Mouse (Mus musculus) granulocyte monocyte progenitor cell, adult 5-6 weeks (primary cell): ENCODE measurements around the gene Krt83. TPM values are rescaled to one million over a fixed set of nuclear protein-coding genes. Genes with fewer than 3 reads are reported as not detected.

Experiments
- ATAC-seq: replicated peaks from 2 replicates; pipeline ENCODE4 v1.8.0; 2016; ENCODE audit warnings: mild to moderate bottlenecking, moderate TSS enrichment, inconsistent platforms; ENCODE audit not compliant: poor library complexity, severe bottlenecking
- total RNA-seq, 2 experiments: library from RNA; stranded (forward) in 1 of 2; stranded (reverse) in 1 of 2; fragments of 200-712, 200-1000 nt in 1 of 2; fragments of >200 nt in 1 of 2; fragmentation: Nextera tagmentation in 1 of 2; gene quantifications; 2 replicates each; pipeline ENCODE4 v1.2.3; 2014 to 2017

Gene Krt83
- total RNA-seq, 2 experiments from 2014 or later = not detected

DNA sequence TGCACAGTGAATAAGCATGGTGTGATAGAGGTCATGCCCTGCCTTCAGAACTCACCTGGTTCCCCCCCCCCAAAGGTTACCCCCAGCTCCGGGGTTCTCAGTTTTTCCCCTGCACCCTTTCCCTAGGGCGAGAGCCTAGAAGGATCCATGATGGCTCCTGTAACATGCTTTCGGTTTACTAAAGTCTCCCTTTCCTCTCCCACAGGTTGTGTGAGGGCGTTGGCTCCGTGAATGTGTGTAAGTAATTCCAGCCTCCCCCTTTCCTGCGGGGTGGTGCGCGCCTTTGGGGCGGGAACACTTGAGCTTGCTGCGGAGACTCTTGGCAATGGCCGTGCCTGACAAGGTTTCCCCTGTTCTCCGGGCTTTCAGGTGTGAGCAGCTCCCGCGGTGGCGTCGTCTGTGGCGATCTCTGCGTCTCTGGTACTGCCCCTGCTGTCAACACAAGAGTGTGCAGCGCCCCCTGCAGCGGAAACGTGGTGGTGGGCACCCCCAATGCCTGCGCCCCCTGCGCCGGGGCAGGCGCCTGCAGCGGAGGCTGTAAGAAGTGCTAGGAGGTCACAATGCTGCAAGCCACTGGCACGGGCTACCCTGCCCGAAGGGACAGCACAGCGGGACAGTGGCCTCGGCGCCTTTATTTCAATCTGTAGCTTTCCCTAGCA is 12.2 kb downstream of the Krt83 start:
- peak; percentile 93 for ATAC-seq

DNA sequence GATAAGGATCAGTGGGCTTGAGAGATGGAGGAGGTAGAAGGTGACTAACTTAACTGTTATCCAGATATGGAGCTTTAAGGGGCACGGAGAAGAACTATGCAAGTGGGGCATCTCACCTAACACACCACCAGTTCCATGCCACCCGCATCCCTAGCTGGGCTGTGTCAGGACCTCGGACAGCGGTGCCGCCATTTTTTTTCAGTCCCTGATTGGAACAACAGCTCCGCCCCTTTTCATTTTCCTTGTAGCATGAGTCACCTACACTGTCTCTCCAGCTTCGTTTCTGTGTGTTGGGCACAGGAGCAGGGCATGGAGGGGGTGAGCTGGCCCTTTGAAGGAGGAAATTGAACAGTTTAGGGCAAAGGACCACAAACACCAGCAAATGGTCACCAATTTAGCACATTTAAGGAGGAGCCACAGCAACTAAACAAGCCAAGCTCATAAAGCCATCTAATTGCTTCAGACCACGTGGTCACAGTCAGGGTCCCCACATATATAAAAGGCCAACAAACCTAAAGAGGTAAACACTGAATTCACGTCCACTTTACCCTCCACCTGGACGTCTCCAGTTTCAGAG is 18.3 kb downstream of the Krt83 start, which contains the start of gene Krt86:
Krt86 (plus strand) TSS at position 527 of the 577 bp plus-strand sequence.
- ATAC-seq = peak; percentile 72

DNA sequence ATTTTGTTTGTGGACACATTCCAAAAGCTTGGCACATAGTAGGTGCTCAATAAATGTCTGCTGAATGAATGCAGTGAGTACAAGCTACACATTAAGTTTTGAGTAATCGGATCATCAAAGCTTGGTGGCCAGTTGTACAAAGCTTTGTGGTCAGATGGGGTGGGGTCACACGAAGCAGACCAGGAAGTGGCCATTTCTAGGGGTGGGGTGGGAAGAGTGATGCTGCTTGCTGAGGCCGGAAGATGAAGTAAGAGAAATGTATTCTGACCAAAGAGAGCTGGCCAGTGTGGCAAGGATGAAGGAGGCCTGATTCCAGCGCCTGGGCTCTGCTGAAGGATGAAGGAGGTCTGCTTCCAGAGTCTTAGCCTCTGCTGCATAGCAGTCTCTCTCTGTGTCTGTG is 22.2 kb downstream of the Krt83 start:
- ATAC-seq = peak; percentile 59

DNA sequence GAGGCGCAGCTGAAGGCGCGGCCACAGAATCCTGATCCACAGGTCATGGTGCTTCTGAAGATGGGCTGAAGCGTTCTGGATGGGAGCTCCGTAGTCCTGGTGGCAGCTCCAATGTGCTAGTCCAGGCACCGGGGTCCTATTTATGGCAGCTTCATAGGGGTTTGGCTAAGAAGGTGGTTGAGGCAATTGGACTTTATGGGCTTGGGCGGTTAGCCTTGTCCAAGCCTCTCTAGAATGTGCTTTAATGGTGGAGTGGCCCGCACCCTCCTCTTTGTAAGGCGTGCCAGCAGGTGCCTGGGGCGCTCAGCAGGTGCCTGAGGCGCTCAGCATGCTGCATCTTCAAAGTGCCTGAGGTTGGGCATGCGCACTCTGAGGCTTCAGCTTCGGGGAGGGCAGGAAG is 27.7 kb downstream of the Krt83 start, which contains the start of gene Krt81:
Krt81 (minus strand) TSS at position 101 of the 400 bp plus-strand sequence.
- no peak for ATAC-seq

DNA sequence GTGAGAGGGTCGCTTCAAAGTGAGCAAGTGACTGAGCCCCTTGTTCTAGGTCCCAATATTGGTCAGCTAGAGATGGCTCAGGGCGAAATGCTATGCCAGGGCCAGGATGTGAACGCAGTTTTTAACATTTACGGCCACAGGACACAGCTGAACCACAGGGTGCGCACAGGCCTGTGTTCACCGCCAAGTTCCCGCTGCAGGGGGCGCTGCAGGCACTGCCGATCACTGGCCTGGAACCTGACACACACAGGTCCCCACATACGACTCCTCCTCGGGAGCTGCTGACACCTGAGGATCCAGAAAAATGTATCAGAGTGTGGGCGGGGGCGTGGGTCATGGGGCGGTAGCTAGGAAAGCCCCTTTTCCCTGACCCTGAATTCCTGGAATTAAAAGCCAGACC is 32.0 kb downstream of the Krt83 start:
- no peak for ATAC-seq

DNA sequence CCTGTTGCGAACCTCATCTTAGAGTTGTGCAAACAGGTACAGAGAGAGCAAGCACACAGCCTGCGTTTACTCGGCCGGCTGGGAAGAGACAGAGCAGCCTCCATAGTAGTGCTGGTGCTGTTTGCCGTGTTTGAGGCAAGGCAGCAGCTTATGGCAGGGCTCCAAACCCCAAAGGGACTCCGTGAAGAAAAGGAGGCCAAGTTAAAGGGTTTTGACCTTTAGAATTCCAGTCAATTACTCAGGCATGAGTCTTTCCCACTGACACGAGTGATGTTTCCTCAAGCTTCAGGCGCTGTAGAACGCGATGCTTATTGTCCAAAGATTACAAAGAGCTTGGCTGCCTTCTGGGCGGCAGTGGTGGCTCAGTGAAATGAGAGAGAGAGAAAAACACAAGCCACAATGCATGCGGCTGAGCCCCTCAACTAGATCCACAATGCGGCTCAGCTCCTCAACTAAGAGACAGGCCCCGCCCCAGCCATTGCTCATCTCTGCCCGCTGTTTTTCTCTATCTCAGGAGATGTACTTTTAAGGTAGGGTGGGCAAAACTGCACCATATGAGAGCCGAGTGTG is 32.9 kb downstream of the Krt83 start:
- ATAC-seq = no peak

DNA sequence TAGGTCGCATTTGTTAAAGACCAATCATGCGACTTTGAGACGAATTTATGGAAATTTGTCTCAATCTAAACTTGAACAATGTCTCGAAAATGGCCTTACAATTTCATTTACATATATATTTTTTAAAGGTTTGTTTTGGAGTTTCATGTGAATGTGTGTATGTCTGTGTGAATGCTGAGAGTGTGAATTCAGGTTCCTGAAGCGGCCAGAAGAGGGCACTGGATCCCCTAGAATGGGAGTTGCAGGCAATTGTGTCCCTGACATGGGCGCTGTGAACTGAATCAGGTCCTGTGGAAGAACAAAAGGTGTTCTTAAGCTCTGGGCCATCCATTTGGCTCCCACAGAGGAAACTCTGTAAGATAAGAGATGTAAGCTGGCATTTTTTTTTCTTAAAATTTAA is 35.4 kb downstream of the Krt83 start:
- no peak for ATAC-seq

DNA sequence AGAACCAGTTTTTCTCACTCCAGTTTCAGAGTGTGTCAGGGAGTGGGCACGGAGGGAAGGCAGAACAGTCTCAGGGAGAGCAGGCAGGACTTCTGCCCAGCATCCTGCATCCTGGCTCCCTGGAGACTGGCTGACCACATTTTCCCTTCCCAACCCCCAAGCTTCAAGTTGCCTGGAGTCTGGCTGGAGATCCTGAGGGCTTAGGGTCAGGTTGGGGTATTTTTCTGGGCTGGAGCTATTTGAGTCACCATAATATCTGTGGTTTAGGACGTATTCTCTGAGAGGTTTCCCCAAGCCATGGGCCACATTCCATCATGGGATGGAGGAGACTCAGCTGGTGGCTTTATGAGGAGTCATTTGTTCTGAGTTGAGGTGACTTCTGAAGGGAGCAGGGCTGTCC is 36.0 kb downstream of the Krt83 start:
- ATAC-seq = no peak

DNA sequence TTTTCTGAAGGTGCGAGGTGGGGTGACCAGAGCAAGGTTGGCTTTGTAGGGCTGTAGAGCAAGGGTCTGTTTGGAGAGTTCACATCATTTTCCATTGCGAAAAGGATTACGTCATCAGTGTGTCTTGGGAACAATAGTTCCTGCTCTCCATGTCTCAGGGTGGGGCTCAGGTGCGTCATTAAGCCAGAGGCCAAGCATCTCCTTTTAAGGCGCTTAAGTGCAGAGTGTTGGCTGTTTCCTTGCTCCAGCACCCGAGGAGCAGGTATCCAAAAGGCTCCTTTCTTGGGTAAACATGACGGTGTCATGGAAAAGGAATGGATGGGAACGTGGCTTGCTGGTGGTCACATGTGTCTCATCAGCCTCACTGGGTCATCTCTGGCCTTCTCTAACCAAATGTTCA is 36.5 kb downstream of the Krt83 start:
- no peak for ATAC-seq

DNA sequence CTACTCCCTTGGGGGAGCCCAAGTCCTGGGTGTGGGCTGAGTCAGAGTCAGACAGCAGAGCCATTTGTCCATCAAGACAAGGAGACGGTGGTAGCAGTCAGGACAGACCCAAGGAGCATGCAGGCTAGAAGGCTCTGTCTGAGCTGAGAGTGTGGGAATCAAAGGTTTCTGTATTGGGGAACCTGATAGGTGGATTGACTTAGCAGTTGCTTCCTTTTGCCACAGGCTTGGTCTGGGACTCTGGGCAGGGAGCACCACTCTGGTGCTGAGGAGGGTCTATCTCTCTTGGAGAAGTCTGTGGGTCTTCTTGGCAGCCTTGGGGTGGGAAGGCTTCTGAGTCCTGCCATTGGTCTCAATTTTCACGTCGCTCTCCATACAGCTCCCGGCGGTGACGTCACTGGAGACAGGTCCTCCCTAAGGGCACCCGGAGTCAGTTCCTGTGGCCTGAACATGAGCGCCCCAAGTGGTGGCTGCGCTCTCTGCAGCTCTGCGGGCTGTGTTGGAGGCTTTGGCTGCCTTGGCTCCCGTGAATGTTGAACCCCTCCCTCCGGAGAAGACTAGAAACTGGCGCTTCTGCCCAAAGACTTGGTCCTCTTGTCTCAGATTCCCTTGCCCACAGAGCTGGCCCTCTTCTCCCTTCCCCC is 38.1 kb downstream of the Krt83 start:
- ATAC-seq = peak; percentile 98

DNA sequence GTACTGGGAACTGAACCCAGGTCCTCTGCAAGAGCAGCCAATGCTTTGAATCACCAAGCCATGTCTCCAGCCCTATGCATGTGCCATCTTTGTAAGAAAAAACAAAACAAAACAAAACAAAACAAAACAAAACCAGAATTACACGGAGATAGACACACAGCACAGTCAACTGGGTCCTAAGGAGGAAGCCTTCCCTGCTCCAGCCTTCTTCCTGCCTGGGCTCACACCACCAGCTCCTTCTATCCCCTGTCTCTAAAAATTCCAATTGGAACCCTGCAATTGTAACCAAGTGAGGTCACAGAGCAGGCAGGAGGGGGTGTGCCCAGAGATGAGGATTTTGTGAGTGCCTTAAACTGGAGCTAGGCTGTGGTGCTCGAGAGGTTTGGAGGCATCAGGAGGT is 43.9 kb downstream of the Krt83 start, which contains the start of gene Krt88:
Krt88 (plus strand) TSS at position 301 of the 400 bp plus-strand sequence.
- ATAC-seq = no peak

DNA sequence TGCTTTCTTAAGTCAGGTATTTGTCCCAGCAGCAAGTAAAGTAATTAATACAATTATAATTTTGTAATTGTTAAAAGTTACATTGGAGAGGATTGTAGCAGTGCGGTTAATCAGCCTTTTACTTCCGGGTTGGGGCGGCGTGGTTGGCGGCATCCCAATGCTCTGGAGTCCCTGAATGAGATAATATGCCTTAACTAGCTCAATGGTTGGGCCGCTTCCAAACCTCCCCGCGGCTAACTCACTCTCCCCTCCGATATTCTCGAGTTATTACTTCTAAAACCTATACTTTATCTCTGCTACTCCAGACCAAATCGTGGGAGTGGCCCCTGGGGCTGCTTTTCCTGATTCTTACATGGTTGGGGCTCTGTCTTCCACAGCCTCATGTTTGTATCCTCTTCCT is 44.7 kb downstream of the Krt83 start:
- no peak for ATAC-seq

DNA sequence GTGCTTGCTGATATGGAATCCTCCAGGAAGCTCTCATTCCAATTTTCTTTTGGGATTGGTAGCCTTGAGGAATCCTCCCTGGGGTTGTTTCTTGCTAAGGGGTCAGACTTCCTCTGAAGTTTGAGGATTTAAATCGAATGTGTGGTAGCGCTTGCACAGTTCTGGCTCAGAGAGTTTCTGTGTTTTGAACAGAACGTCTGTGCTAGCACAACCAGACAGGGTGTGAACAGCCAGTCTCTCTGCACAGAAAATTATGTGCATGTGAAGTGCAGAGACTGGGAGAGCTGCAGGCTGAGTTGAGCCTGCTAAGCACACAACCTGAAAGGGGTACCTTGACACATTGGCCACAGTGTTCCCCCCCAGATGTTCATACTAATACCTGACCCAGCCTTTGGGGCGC is 50.5 kb downstream of the Krt83 start:
- ATAC-seq = no peak

DNA sequence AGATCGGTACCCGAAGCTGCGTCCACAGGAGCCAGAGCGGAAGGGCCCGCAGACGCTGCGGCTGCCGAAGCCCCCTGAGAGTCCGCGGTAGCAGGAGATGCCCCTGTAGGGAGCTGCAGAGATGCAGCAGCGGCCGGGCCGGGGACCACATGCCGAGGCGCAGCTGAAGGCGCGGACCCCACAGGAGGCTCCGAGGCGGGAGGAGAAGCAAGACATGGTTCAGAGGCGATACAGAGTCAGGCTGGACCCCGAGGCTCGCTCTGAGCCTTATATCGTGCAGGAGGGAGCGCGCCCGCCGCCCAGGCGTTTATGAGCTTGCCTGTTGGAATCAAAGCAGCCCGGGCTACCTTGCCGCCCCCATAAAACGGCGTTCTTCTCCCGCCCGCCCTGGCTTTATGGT is 52.8 kb downstream of the Krt83 start, which contains the start of gene Krt87:
Krt87 (minus strand) TSS at position 250 of the 400 bp plus-strand sequence.
- ATAC-seq = no peak

DNA sequence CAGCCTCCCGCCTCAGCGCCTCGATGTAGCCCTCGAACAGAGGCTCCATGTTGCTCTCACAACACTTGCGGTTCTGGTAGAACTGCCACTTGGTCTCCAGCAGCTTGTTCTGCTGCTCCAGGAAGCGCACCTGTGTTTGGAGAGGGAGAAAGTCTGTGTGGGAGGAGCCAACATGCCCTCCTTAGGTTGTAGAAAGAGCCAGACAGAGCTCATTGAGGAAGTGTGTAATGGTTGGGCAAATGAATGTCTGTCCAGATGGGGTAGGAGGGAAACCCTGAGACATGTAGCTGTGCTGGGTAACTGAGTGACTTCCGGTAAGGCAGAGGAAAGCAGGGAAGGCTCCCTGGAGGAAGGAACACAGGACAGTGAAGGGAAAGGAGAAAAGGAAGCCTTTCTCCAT is 54.7 kb downstream of the Krt83 start:
- ATAC-seq = peak; percentile 54; the same call in 1 of the 2 replicates

Other genes starting within 250 kb of the Krt83 start
- gene Nr4a1, start 237.2 kb downstream of the Krt83 start, total RNA-seq (2014; fragmentation: Nextera tagmentation) = 1.4 and 4.0 TPM in 2 replicates
- 2.4 and 4.1 TPM in 2 replicates for gene Nr4a1, start 237.2 kb downstream of the Krt83 start, total RNA-seq (2017)
- 35.3 and 36.0 TPM in 2 replicates for gene Atg101, start 207.2 kb downstream of the Krt83 start, total RNA-seq (2014; fragmentation: Nextera tagmentation)
- 51.9 and 60.6 TPM in 2 replicates for gene Atg101, start 207.2 kb downstream of the Krt83 start, total RNA-seq (2017)
- 0.60 TPM in 1 of 2 replicates, not detected in the other for gene 6030408B16Rik, start 198.3 kb downstream of the Krt83 start, total RNA-seq (2014; fragmentation: Nextera tagmentation)
- 0.86 TPM in 1 of 2 replicates, not detected in the other for gene 6030408B16Rik, start 198.3 kb downstream of the Krt83 start, total RNA-seq (2017)
- gene Krt80, start 121.3 kb downstream of the Krt83 start, total RNA-seq (2014; fragmentation: Nextera tagmentation) = 3.2 and 4.2 TPM in 2 replicates
- gene Krt80, start 121.3 kb downstream of the Krt83 start, total RNA-seq (2017) = 1.2 and 1.3 TPM in 2 replicates
- gene Krt7, start 80.5 kb downstream of the Krt83 start, total RNA-seq (2014; fragmentation: Nextera tagmentation) = 0.21 and 0.67 TPM in 2 replicates
- 0.39 TPM in 1 of 2 replicates, not detected in the other for gene Krt7, start 80.5 kb downstream of the Krt83 start, total RNA-seq (2017)
- gene Krt87, start 52.7 kb downstream of the Krt83 start, total RNA-seq (2014; fragmentation: Nextera tagmentation) = not detected in 2 replicates
- not detected in 2 replicates for gene Krt87, start 52.7 kb downstream of the Krt83 start, total RNA-seq (2017)
- gene Krt88, start 43.8 kb downstream of the Krt83 start, total RNA-seq (2014; fragmentation: Nextera tagmentation) = not detected in 2 replicates
- gene Krt88, start 43.8 kb downstream of the Krt83 start, total RNA-seq (2017) = not detected in 2 replicates
- not detected in 2 replicates for gene Krt81, start 27.8 kb downstream of the Krt83 start, total RNA-seq (2014; fragmentation: Nextera tagmentation)
- not detected in 2 replicates for gene Krt81, start 27.8 kb downstream of the Krt83 start, total RNA-seq (2017)
- gene Krt86, start 18.0 kb downstream of the Krt83 start, total RNA-seq (2014; fragmentation: Nextera tagmentation) = not detected in 2 replicates
- not detected in 2 replicates for gene Krt86, start 18.0 kb downstream of the Krt83 start, total RNA-seq (2017)
- not detected in 2 replicates for gene Gm49425, start 25.7 kb upstream of the Krt83 start, total RNA-seq (2014; fragmentation: Nextera tagmentation)
- gene Gm49425, start 25.7 kb upstream of the Krt83 start, total RNA-seq (2017) = not detected in 2 replicates
- not detected in 2 replicates for gene Krt84, start 41.3 kb upstream of the Krt83 start, total RNA-seq (2014; fragmentation: Nextera tagmentation)
- not detected in 2 replicates for gene Krt84, start 41.3 kb upstream of the Krt83 start, total RNA-seq (2017)
- gene Krt82, start 59.2 kb upstream of the Krt83 start, total RNA-seq (2014; fragmentation: Nextera tagmentation) = not detected in 2 replicates
- gene Krt82, start 59.2 kb upstream of the Krt83 start, total RNA-seq (2017) = not detected in 2 replicates
- gene Krt90, start 71.4 kb upstream of the Krt83 start, total RNA-seq (2014; fragmentation: Nextera tagmentation) = not detected in 2 replicates
- gene Krt90, start 71.4 kb upstream of the Krt83 start, total RNA-seq (2017) = not detected in 2 replicates
- not detected in 2 replicates for gene Krt75, start 82.4 kb upstream of the Krt83 start, total RNA-seq (2014; fragmentation: Nextera tagmentation)
- gene Krt75, start 82.4 kb upstream of the Krt83 start, total RNA-seq (2017) = not detected in 2 replicates
- not detected in 2 replicates for gene Gm5414, start 136.7 kb upstream of the Krt83 start, total RNA-seq (2014; fragmentation: Nextera tagmentation)
- gene Gm5414, start 136.7 kb upstream of the Krt83 start, total RNA-seq (2017) = not detected in 2 replicates
- not detected in 2 replicates for gene Gm5478, start 155.9 kb upstream of the Krt83 start, total RNA-seq (2014; fragmentation: Nextera tagmentation)
- not detected in 2 replicates for gene Gm5478, start 155.9 kb upstream of the Krt83 start, total RNA-seq (2017)
- not detected in 2 replicates for gene Krt6b, start 188.8 kb upstream of the Krt83 start, total RNA-seq (2014; fragmentation: Nextera tagmentation)
- gene Krt6b, start 188.8 kb upstream of the Krt83 start, total RNA-seq (2017) = not detected in 2 replicates
- gene Krt6a, start 202.8 kb upstream of the Krt83 start, total RNA-seq (2014; fragmentation: Nextera tagmentation) = not detected in 2 replicates
- gene Krt6a, start 202.8 kb upstream of the Krt83 start, total RNA-seq (2017) = not detected in 2 replicates
- not detected in 2 replicates for gene Krt5, start 221.4 kb upstream of the Krt83 start, total RNA-seq (2014; fragmentation: Nextera tagmentation)
- not detected in 2 replicates for gene Krt5, start 221.4 kb upstream of the Krt83 start, total RNA-seq (2017)